Mouse (Mus musculus) stomach, embryonic 16.5 days (tissue): ENCODE measurements around the gene Rnf32. TPM values are rescaled to one million over a fixed set of nuclear protein-coding genes. Genes with fewer than 3 reads are reported as not detected.

Experiments
- ATAC-seq: fragments of 200-750 bp; cut with Nextera tagmentation; 2 replicates; pipeline ENCODE4 v1.8.0; 2017; ENCODE audit warnings: moderate number of reproducible peaks, moderate TSS enrichment; ENCODE audit not compliant: insufficient read depth, low FRiP score
- H3K27ac ChIP-seq: fragments of 300-500 bp; sonication (generic); 2 replicates; pipeline ENCODE4 v1.5.1; 2014; ENCODE audit warnings: low read length
- H3K27me3 ChIP-seq: fragments of 300-500 bp; sonication (generic); 2 replicates; pipeline ENCODE4 v1.6.1; 2014; ENCODE audit warnings: low read length, control low read depth, mixed read lengths; ENCODE audit not compliant: control insufficient read depth, insufficient read depth
- H3K36me3 ChIP-seq: fragments of 300-500 bp; sonication (generic); 2 replicates; pipeline ENCODE4 v1.6.1; 2014; ENCODE audit warnings: low read length; ENCODE audit not compliant: control insufficient read depth, insufficient read depth
- H3K4me1 ChIP-seq: fragments of 300-500 bp; sonication (generic); 2 replicates; pipeline ENCODE4 v1.6.1; 2014; ENCODE audit warnings: low read length, control low read depth, mixed read lengths; ENCODE audit not compliant: control insufficient read depth, insufficient read depth
- H3K4me2 ChIP-seq: fragments of 300-500 bp; sonication (generic); 2 replicates; pipeline ENCODE4 v1.6.1; 2014; ENCODE audit warnings: low read depth, low read length, mixed read lengths
- H3K4me3 ChIP-seq: fragments of 300-500 bp; sonication (generic); replicated peaks from 2 replicates; pipeline ENCODE4 v1.5.1; 2014; ENCODE audit warnings: mild to moderate bottlenecking, low read length
- H3K9ac ChIP-seq: fragments of 300-500 bp; sonication (generic); 2 replicates; pipeline ENCODE4 v1.6.1; 2014; ENCODE audit warnings: low read length
- H3K9me3 ChIP-seq: fragments of 300-500 bp; sonication (generic); replicated peaks from 2 replicates; pipeline ENCODE4 v1.6.1; 2016; ENCODE audit warnings: low read length, control low read depth; ENCODE audit not compliant: control insufficient read depth
- WGBS: fragments of 180-500 bp; shearing (Covaris S2); extraction: QIAGEN DNeasy Blood & Tissue Kit; methylation state at CpG from one replicate; pipeline ENCODE4 v1.1.7; 2014; 5-methylcytosine and 5-hydroxymethylcytosine counted together
- polyA plus RNA-seq: library from polyadenylated mRNA; unstranded; fragments of >200 nt; fragmentation: Nextera tagmentation; extraction: Ambion mirVana; gene quantifications from 2 replicates; pipeline ENCODE4 v1.2.1, GENCODE M21; 2015

Rnf32 gene
- polyA plus RNA-seq = 4.8 and 5.1 TPM in 2 replicates

DNA sequence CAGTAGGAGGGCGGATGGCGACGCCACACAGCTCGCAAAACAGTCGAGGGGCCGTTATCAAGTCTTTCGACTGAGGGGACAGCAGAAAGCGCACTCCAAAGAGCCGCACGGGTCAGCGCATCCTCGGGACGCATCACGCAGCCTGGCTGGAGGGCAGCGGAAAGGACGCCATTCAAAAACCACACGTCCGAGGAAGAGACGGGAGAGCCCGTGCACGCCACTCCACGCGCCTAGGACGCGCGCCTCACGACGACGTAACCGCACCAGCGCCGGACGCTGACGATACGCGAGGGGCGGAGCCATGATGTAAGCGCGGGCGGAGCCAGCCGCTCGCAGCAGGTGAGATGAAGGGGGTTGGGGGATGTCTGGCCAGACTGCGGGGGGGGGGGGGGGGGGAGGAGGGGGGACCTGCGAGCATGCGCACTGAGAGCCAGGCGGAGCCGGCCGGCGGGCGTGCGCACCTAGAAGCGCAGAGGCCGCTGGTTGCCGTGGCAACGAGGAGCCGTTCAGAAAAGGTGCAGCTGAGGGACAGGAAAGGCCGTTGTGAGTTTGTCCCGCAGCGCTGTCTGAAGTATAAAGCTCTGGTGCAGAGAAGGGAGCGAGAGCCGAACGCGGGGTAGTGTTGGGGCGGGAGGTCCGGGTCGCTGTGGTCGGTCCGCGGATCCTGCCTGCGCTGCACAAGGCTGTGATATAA lies at the start of gene Rnf32:
TSS of gene Rnf32 (plus strand) at position 423 of the 694 bp plus-strand sequence.
- no peaks in the 10 kb centered on the region for H3K9me3 ChIP-seq
- peak within 1 kb of the TSS; percentile 59 for H3K4me3 ChIP-seq
- no peaks in the 10 kb centered on the region for H3K27me3 ChIP-seq
- H3K4me2 ChIP-seq = peak within 1 kb of the TSS; percentile 76
- no peaks in the 10 kb centered on the region for H3K36me3 ChIP-seq
- ATAC-seq = peak; percentile 98
- H3K9ac ChIP-seq = peak within 1 kb of the TSS; percentile 84
- peak within 1 kb of the TSS; percentile 68 for H3K27ac ChIP-seq
- under 1% methylated on average over 69 of the region's 70 CpGs for WGBS
- no peaks in the 10 kb centered on the region for H3K4me1 ChIP-seq

DNA sequence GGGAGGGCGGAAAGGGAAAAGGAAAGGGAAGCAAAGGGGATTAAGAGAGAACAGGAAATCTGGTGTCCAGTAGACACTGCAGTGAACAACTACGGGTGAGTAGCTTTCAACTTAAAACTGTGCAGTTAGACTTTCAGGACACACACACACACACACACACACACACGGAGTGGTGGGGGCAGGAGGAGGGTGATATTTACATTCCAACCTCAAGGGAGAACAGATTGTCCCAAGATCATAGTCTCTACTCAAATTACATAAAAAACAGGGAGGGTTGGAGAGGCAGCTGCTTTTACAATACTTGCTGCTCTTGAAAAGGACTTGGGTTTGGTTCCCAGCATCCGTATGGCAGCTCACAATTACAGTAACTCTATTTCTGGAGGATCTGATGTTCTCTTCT lies 45.6 kb upstream of the Rnf32 start:
- no peak for ATAC-seq
- WGBS = 38% methylated on average over 4 of the region's 4 CpGs
- H3K9me3 ChIP-seq = no peaks in the 10 kb centered on the region
- H3K4me3 ChIP-seq = no peak overlapping the region
- no peak overlapping the region for H3K4me2 ChIP-seq
- peaks cover 3% of the 10 kb centered on the region; the same call in 1 of the 2 replicates for H3K4me1 ChIP-seq
- H3K36me3 ChIP-seq = no peaks in the 10 kb centered on the region
- H3K9ac ChIP-seq = no peak overlapping the region
- H3K27me3 ChIP-seq = no peaks in the 10 kb centered on the region
- H3K27ac ChIP-seq = no peak overlapping the region

DNA sequence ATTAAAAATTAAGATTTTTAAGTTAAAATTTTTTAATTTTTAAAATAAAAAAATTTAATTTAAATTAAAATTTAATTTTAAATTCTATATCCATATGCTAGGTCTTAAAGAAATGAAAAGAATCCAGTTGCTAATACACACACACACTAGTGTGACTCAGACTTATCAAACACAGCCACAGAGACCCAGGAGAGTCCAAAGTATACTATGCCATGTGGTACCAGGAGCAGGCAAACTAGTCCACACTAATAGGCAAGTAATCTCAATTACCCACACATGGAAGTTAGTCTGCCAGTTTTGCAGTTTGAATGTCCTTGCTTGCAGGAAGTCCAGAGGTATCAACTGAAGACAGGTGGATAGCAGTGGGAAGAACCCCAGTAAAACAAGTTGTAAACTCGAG lies 35.9 kb upstream of the Rnf32 start:
- no peak overlapping the region for H3K9ac ChIP-seq
- WGBS = 48% methylated on average over 1 of the region's 1 CpGs
- no peaks in the 10 kb centered on the region for H3K36me3 ChIP-seq
- no peaks in the 10 kb centered on the region for H3K27me3 ChIP-seq
- H3K4me1 ChIP-seq = no peaks in the 10 kb centered on the region
- H3K9me3 ChIP-seq = no peaks in the 10 kb centered on the region
- ATAC-seq = no peak
- no peak overlapping the region for H3K27ac ChIP-seq
- H3K4me3 ChIP-seq = no peak overlapping the region
- no peak overlapping the region for H3K4me2 ChIP-seq

GRCm38 (mm10) chr5:29166947-29167346 lies 28.8 kb upstream of the Rnf32 start:
- ATAC-seq = no peak
- H3K4me1 ChIP-seq = no peaks in the 10 kb centered on the region
- no peaks in the 10 kb centered on the region for H3K9me3 ChIP-seq
- H3K36me3 ChIP-seq = no peaks in the 10 kb centered on the region
- no peak overlapping the region for H3K4me3 ChIP-seq
- 73% methylated on average over 2 of the region's 2 CpGs for WGBS
- H3K4me2 ChIP-seq = no peak overlapping the region
- no peak overlapping the region for H3K27ac ChIP-seq
- H3K27me3 ChIP-seq = no peaks in the 10 kb centered on the region
- H3K9ac ChIP-seq = no peak overlapping the region

DNA sequence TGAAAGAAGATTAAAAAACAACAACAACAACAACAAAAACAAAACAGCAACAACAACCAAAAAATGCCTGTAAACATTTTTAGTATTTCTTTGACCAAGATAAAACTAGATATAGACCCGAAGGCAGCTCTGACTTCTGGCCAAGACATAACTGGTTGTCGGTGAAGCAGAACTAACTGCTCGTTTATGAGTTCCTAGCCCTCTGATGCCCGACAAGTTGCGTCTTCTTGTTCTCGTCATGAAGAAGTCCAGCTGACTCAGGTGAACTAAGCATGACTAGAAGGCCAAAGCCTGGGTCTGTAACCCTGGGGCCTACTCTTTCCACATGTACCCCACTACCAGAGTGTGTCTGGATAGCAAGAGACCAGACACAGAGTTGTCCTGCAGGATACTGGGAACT lies 25.6 kb upstream of the Rnf32 start:
- no peaks in the 10 kb centered on the region for H3K9me3 ChIP-seq
- no peak overlapping the region for H3K4me3 ChIP-seq
- H3K36me3 ChIP-seq = no peaks in the 10 kb centered on the region
- WGBS = 80% methylated on average over 6 of the region's 6 CpGs
- no peak overlapping the region for H3K27ac ChIP-seq
- no peak overlapping the region for H3K9ac ChIP-seq
- no peaks in the 10 kb centered on the region for H3K4me1 ChIP-seq
- H3K4me2 ChIP-seq = no peak overlapping the region
- no peak for ATAC-seq
- no peaks in the 10 kb centered on the region for H3K27me3 ChIP-seq

- Histone ChIP-seq H3K4me2 (no peak overlapping the region), H3K9me3 (no peaks in the 10 kb centered on the region), H3K9ac (no peak overlapping the region), H3K36me3 (no peaks in the 10 kb centered on the region), H3K4me1 (no peaks in the 10 kb centered on the region), H3K27ac (no peak overlapping the region), H3K4me3 (no peak overlapping the region), H3K27me3 (no peaks in the 10 kb centered on the region)
- no peak for ATAC-seq
These were observed 24.6 kb upstream of the Rnf32 start for GRCm38 (mm10) chr5:29171165-29171564.

GRCm38 (mm10) chr5:29186798-29187197 lies 9.0 kb upstream of the Rnf32 start:
- Histone ChIP-seq H3K4me3 (no peak overlapping the region), H3K36me3 (no peaks in the 10 kb centered on the region), H3K9ac (no peak overlapping the region), H3K9me3 (no peaks in the 10 kb centered on the region), H3K27ac (peak overlapping the region; percentile 61; the same call in 1 of the 2 replicates), H3K4me2 (no peak overlapping the region), H3K27me3 (no peaks in the 10 kb centered on the region), H3K4me1 (no peaks in the 10 kb centered on the region)
- ATAC-seq = no peak
- 49% methylated on average over 5 of the region's 5 CpGs for WGBS

DNA sequence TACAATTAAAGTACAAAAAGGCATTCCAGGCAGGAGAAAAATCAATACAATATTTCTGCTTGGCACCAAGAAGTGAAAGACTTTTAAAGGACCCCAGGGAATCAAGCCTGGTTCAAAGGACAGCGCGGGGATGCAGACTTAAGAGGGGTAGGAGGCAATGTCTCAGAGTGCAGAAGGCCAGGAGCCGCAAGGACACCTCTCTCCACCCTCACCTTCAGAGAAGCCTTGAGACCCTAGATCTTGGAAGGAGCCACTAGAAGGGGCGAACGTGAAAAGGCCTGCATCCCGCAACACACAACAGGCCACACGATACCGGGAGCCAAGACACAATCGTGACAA lies 592 bp upstream of the Rnf32 start:
- Histone ChIP-seq H3K27ac (peak overlapping the region; percentile 68), H3K4me3 (peak overlapping the region; percentile 59), H3K4me2 (peak overlapping the region; percentile 76), H3K4me1 (no peaks in the 10 kb centered on the region), H3K36me3 (no peaks in the 10 kb centered on the region), H3K27me3 (no peaks in the 10 kb centered on the region), H3K9me3 (no peaks in the 10 kb centered on the region), H3K9ac (peak overlapping the region; percentile 84)
- WGBS = 4% methylated on average over 9 of the region's 9 CpGs
- ATAC-seq = 0 out of 2 replicates have a peak, but pooled peaks have one; percentile 18

GRCm38 (mm10) chr5:29196264-29196658 lies 469 bp downstream of the Rnf32 start:
- peak overlapping the region; percentile 76 for H3K4me2 ChIP-seq
- H3K27ac ChIP-seq = no peak overlapping the region
- H3K9me3 ChIP-seq = no peaks in the 10 kb centered on the region
- no peaks in the 10 kb centered on the region for H3K4me1 ChIP-seq
- no peak for ATAC-seq
- peak overlapping the region; percentile 84 for H3K9ac ChIP-seq
- no peaks in the 10 kb centered on the region for H3K36me3 ChIP-seq
- H3K4me3 ChIP-seq = peak overlapping the region; percentile 59
- 13% methylated on average over 12 of the region's 12 CpGs for WGBS
- no peaks in the 10 kb centered on the region for H3K27me3 ChIP-seq
